Mouse (Mus musculus) megakaryocyte-erythroid progenitor cell, adult 5 weeks (primary cell): ENCODE data around the gene Cuzd1. TPM values are rescaled to one million over a fixed set of nuclear protein-coding genes. Genes with fewer than 3 reads are reported as not detected.

Source experiments
- polyA plus RNA-seq: library from polyadenylated mRNA; stranded (reverse); fragments of >175 nt; gene quantifications from 2 replicates; pipeline ENCODE4 v1.2.3, GENCODE M21; 2012

The Cuzd1 gene
- not detected in 2 replicates for polyA plus RNA-seq

GRCm38 (mm10) chr7:131322192-131322591 lies at the start of gene Cuzd1:
Cuzd1 (minus strand) TSS chr7:131322292.

DNA sequence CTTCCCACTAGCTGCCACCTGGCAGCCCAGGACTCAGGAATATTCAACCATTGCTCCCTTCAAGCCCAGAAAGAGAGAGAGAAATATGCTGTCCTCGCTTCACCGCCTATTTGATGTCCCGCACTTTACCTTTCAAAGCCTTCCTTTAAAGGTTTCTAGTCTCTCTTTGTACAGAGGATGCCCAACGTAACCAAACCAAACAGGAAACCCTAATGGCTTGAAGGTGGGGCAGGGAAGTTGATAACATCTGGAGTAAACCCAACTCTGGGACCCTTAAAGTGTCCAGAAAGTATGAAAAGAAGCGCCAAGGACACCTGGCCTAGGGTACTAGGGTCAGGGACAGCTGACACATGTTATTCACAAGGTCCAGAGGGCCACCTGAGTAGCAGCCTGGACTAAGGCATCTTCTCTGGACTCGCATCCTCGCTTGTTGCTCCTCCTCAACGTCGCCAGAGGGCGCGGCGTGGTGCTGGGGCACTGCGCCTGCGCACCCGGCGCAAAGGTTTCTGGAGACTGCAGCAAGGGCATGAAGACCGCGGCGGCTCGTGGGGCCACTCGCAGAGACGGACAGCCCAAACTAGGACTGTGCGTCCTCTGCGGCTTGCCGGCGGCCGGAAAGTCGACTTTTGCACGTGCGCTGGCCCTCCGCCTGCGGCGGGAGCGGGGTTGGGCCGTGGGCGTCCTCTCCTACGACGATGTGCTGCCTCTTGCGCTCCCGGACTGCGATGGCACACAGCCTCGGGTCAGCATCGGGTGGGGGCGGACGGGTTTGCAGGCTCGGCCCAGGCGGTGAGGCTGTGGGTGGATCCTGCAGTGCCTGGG lies 48.8 kb upstream of the Cuzd1 start, which contains the start of gene Pstk:
TSS of gene Pstk (plus strand) at position 494 of the 822 bp plus-strand sequence.

DNA sequence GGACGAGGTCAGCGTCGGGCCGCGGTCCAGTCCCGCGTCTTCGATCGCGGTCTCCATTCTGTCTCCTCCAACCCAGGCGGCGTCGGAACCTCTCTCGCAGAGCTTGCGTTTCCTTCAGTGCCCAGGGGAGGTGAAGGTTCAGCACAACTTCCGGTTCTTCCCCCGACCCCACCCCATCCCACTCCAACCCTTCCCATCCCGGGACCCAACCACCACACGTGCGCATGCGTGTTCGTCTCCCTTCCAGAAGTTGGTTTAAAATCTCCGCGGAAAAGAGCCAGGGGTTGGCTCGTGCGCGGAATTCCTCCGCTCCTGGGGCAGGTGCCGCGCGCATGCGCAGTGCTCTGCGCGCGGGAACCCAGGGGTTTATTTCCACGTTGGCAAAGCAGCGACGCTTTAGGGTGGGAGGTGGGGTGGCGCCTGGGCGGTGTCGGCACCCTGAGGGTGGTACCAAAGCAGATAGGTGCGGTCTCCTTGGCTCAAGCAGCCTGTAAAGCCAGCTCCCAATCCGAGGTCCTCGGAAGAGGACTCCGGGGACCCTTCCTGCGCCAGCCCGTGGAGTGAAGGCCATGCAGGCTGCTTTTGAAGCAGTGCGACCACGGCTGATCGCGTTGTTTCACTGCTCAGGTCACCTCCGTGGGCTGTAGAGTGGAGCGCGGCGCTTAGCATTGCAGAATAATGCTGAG lies 40.7 kb upstream of the Cuzd1 start, which contains the start of gene 2310057M21Rik:
TSS of gene 2310057M21Rik (minus strand) at position 145 of the 686 bp plus-strand sequence.

DNA sequence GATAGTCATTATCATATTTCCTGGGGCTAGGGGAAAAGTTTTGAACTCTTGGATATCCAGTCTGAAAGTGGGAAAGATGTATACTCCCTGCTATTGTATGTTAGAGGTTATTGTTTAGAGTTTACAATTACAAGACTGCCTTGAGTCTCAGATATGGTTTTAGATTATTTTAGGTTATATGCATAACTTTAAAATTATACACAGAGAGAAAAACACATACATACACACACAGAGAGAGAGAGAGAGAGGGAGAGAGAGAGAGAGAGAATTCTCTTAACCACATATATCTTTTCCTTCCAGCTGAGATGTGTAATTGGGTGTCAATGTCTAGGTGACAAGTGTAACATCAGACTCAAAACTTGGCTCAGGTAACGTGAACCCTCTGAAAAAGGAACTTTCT lies 11.5 kb upstream of the Cuzd1 start, which contains the start of gene Fam24a:
TSS of gene Fam24a (plus strand) at position 301 of the 400 bp plus-strand sequence.

DNA sequence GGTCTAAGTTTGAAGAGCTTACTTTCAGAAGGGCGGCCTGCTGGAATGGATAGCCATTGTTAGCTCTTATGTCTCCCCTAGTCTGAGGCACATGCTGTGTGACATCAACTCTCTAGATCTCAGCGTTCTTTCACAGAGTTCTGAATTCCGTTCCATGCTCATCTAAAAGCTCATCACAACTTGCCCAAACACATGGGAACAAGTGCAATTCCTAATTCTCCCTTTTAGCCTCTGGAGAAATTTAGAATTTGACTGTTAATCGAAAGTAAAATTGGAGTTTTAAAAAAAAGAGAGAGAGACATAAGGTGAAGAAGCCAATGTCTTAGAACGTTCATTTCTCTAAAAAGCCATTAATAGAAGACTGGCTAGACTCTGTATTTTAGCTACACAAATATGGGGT lies 7.3 kb upstream of the Cuzd1 start, which contains the start of gene Fam24b:
TSS of gene Fam24b (minus strand) at position 101 of the 400 bp plus-strand sequence.

Other genes with a start within 250 kb of the Cuzd1 start
- gene 4933402N03Rik, start 176.0 kb downstream of the Cuzd1 start, polyA plus RNA-seq = not detected in 2 replicates
- gene 5430419D17Rik, start 147.9 kb downstream of the Cuzd1 start, polyA plus RNA-seq = not detected in 2 replicates
- gene Fam24b, start 7.2 kb upstream of the Cuzd1 start, polyA plus RNA-seq = not detected in 2 replicates
- not detected in 2 replicates for gene Fam24a, start 11.6 kb upstream of the Cuzd1 start, polyA plus RNA-seq
- 14.5 and 21.7 TPM in 2 replicates for gene 2310057M21Rik, start 40.5 kb upstream of the Cuzd1 start, polyA plus RNA-seq
- 24.7 and 26.9 TPM in 2 replicates for gene Pstk, start 48.8 kb upstream of the Cuzd1 start, polyA plus RNA-seq
- gene Ikzf5, start 88.2 kb upstream of the Cuzd1 start, polyA plus RNA-seq = 8.7 and 12.0 TPM in 2 replicates
- gene Acadsb, start 88.3 kb upstream of the Cuzd1 start, polyA plus RNA-seq = 2.8 and 3.4 TPM in 2 replicates
- 0.03 and 0.04 TPM in 2 replicates for gene Hmx3, start 220.6 kb upstream of the Cuzd1 start, polyA plus RNA-seq
- 0.04 and 0.15 TPM in 2 replicates for gene Hmx2, start 226.5 kb upstream of the Cuzd1 start, polyA plus RNA-seq
- 49.0 and 54.4 TPM in 2 replicates for gene Bub3, start 237.9 kb upstream of the Cuzd1 start, polyA plus RNA-seq